Comparison of ENCODE assay signal across 10 mouse cellular contexts in the genomic region with DNA sequence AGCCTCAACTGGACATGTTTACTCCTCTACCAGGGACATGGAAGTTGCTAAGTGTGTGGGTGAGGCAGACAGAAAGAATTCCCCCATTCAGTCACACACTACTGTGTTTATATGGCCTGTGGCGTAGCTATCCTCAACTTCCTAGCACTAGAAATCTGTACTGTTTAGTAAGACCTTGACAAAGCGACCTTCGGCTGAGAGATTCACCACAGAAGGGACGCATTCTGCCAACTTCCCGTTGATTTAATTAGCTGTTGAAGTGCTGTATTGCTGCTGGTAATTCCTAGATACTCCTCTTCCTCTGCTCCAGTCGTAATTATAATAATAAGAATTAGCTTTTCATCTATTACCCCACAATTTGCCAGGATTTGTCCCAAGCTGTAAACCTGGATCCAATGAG. TPM values are rescaled to one million over a fixed set of nuclear protein-coding genes. Genes with fewer than 3 reads are reported as not detected.
A peak's percentile ranks its signal among the peaks of the same experiment; 100 is the strongest.
DNase-seq lines count a peak whose midpoint lies in the region; ATAC-seq and TF ChIP-seq lines count a peak whose summit lies in the region.
"Had no signal": no experiment of that assay in that cellular context is flagged by ENCODE, and none has a peak within 500 bp of the region (broad histone marks: within the 10 kb centered on the region; RNA-seq: fewer than 3 reads in every experiment).

No protein-coding gene starts in this region.

- DNase-seq in heart, embryonic 10.5 days (ENCODE audit: low spot score), result no peak
- no peak for DNase-seq in heart, adult 18-20 months
- DNase-seq in G1E (ENCODE audit: low spot score), result no peak
- DNase-seq in hindbrain, embryonic 10.5 days (ENCODE audit: low spot score), result no peak
- peak; percentile 56 for DNase-seq in lung, postnatal 0 days (ENCODE audit: low spot score)
- no peak for DNase-seq in frontal cortex, postnatal 10 days (ENCODE audit: low spot score in 2 of 2)
- no peak for DNase-seq in layer of hippocampus, adult 9-10 months (ENCODE audit: low spot score)
- DNase-seq in thymus, postnatal 14 days, result no peak
- DNase-seq: layer of hippocampus, postnatal 36 days had no signal

- TF ChIP-seq EP300 in lung, postnatal 0 days (IDR thresholded peaks at IDR 0.05), result no peak

- H3K27ac ChIP-seq in heart, embryonic 10.5 days, result peak overlapping the region; percentile 97
- H3K27ac ChIP-seq in hindbrain, embryonic 10.5 days, result peak overlapping the region; percentile 99
- peak overlapping the region; percentile 12; the same call in 1 of the 2 replicates for H3K27ac ChIP-seq in lung, postnatal 0 days (ENCODE audit: low read length)

- H3K4me2 ChIP-seq in lung, postnatal 0 days (replicated peaks; ENCODE audit: low read depth, low read length), result peak overlapping the region; percentile 89

- no peak for ATAC-seq in G1E (ENCODE audit: extremely low read depth, insufficient number of reproducible peaks, low FRiP score, poor library complexity, severe bottlenecking)
- no peak for ATAC-seq in lung, postnatal 0 days
- ATAC-seq: CD4-positive, CD25-positive, alpha-beta regulatory T cell, adult 4 months had no signal

- H3K4me3 ChIP-seq in heart, embryonic 10.5 days, result peak overlapping the region; percentile 86
- peak overlapping the region; percentile 87 for H3K4me3 ChIP-seq in G1E (ENCODE audit: low read depth, low read length)
- H3K4me3 ChIP-seq in hindbrain, embryonic 10.5 days, result peak overlapping the region; percentile 88
- peak overlapping the region; percentile 79 for H3K4me3 ChIP-seq in lung, postnatal 0 days (ENCODE audit: low read depth, low read length)

- no peaks in the 10 kb centered on the region for H3K9me3 ChIP-seq in heart, embryonic 10.5 days
- H3K9me3 ChIP-seq in G1E (replicated peaks), result no peaks in the 10 kb centered on the region
- no peaks in the 10 kb centered on the region for H3K9me3 ChIP-seq in hindbrain, embryonic 10.5 days
- H3K9me3 ChIP-seq in lung, postnatal 0 days (ENCODE audit: low read length), result no peaks in the 10 kb centered on the region

- H3K9ac ChIP-seq in lung, postnatal 0 days (replicated peaks; ENCODE audit: low read depth), result peak overlapping the region; percentile 41

- H3K36me3 ChIP-seq in heart, embryonic 10.5 days, result peaks cover 36% of the 10 kb centered on the region
- H3K36me3 ChIP-seq in G1E (replicated peaks), result peaks cover 85% of the 10 kb centered on the region
- H3K36me3 ChIP-seq in hindbrain, embryonic 10.5 days, result peaks cover 52% of the 10 kb centered on the region
- H3K36me3 ChIP-seq in lung, postnatal 0 days (ENCODE audit: insufficient read depth, low read length), result no peaks in the 10 kb centered on the region; the same call in 1 of the 2 replicates

- no peak for TF ChIP-seq CTCF in G1E (IDR thresholded peaks at IDR 0.05; ENCODE audit: low read depth, low read length)
- no peak for TF ChIP-seq CTCF in lung, postnatal 0 days (IDR thresholded peaks at IDR 0.05)

- WGBS in heart, embryonic 10.5 days, result 40% methylated on average over 6 of the region's 6 CpGs
- WGBS in hindbrain, embryonic 10.5 days, result 54% methylated on average over 6 of the region's 6 CpGs
- 15% methylated on average over 6 of the region's 6 CpGs for WGBS in lung, postnatal 0 days

- peaks cover 85% of the 10 kb centered on the region for H3K4me1 ChIP-seq in heart, embryonic 10.5 days
- H3K4me1 ChIP-seq in G1E (ENCODE audit: insufficient read depth, low read depth, low read length), result peaks cover 77% of the 10 kb centered on the region
- peaks cover 93% of the 10 kb centered on the region for H3K4me1 ChIP-seq in hindbrain, embryonic 10.5 days (replicated peaks)
- H3K4me1 ChIP-seq in lung, postnatal 0 days (ENCODE audit: insufficient read depth, low read depth, low read length), result peaks cover 22% of the 10 kb centered on the region; the same call in 1 of the 2 replicates

- no peaks in the 10 kb centered on the region for H3K27me3 ChIP-seq in heart, embryonic 10.5 days (ENCODE audit: insufficient read depth, poor library complexity, severe bottlenecking)
- no peaks in the 10 kb centered on the region for H3K27me3 ChIP-seq in G1E (ENCODE audit: insufficient read depth, low read length)
- 0 out of 2 replicates have a peak, but pooled peaks cover 8% of the 10 kb centered on the region for H3K27me3 ChIP-seq in hindbrain, embryonic 10.5 days (ENCODE audit: insufficient read depth, poor library complexity, severe bottlenecking)
- no peaks in the 10 kb centered on the region for H3K27me3 ChIP-seq in lung, postnatal 0 days (replicated peaks; ENCODE audit: insufficient read depth, low read length)

RNA-seq across cellular contexts. Expression of a gene that starts 5.4 kb away (rescaled TPM):
- 4.5 and 6.2 TPM in 2 replicates for polyA plus RNA-seq in heart, embryonic 10.5 days (2016; fragmentation: Nextera tagmentation; extraction: Ambion mirVana)
- total RNA-seq in heart, adult 18-20 months (2021), result 10 to 100 TPM; 17.8 to 18.5 TPM
- total RNA-seq in G1E (2014; fragmentation: Nextera tagmentation) (92.1 and 97.9 TPM in 2 replicates), G1E (2017) (15.6 and 17.4 TPM in 2 replicates)
- 78.5 and 83.6 TPM in 2 replicates for polyA plus RNA-seq in G1E (2012)
- polyA plus RNA-seq in hindbrain, embryonic 10.5 days (2016; fragmentation: Nextera tagmentation; extraction: Ambion mirVana), result 4.9 and 6.0 TPM in 2 replicates
- polyA plus RNA-seq in lung, postnatal 0 days (2015; fragmentation: Nextera tagmentation; extraction: Ambion mirVana), result 6.9 and 7.2 TPM in 2 replicates

Comparison
In these comparisons a context has a peak if more than half of its experiments do, and no peak if none do; other contexts are left out.
1. H3K27ac ChIP-seq: peak in every context shown above with its lines; median percentile 99 in hindbrain, embryonic 10.5 days; 97 in heart, embryonic 10.5 days; 12 in lung, postnatal 0 days.